Mouse (Mus musculus) adrenal gland, adult 8-10 months (tissue): ENCODE data around the gene Fastkd1. TPM values are rescaled to one million over a fixed set of nuclear protein-coding genes. Genes with fewer than 3 reads are reported as not detected.
"Not testable (repeated sequence)": the region's sequence is repeated elsewhere in the genome, so short reads cannot be mapped to it uniquely, and the experiment has no call there.

Source experiments
- DNase-seq: peaks from one replicate; pipeline ENCODE4 v3.0.0; 2022
- total RNA-seq, 4 experiments: library from RNA; stranded (reverse); gene quantifications; 2 replicates each; pipeline ENCODE4 v1.2.4; 2022

The Fastkd1 gene
- total RNA-seq, 4 experiments from 2014 or later, result 21.4 to 26.0 (median 22.6) TPM

GRCm38 (mm10) chr2:69668414-69668813 is 44.9 kb downstream of the Fastkd1 start:
- DNase-seq, result no peak

GRCm38 (mm10) chr2:69667656-69668055 is 45.7 kb downstream of the Fastkd1 start:
- DNase-seq, result no peak

GRCm38 (mm10) chr2:69663827-69664476 is 49.4 kb downstream of the Fastkd1 start:
- no peak for DNase-seq

- DNase-seq, result no peak
Observed at GRCm38 (mm10) chr2:69659326-69659725, 54.0 kb downstream of the Fastkd1 start.

GRCm38 (mm10) chr2:69649716-69650115 is 63.6 kb downstream of the Fastkd1 start:
- no peak for DNase-seq

GRCm38 (mm10) chr2:69646726-69647490 is 66.4 kb downstream of the Fastkd1 start, which contains the start of gene Bbs5:
Gene Bbs5 (plus strand): TSS chr2:69647171.
- DNase-seq, result peak; percentile 93

GRCm38 (mm10) chr2:69644968-69645617 is 68.2 kb downstream of the Fastkd1 start:
- DNase-seq, result no peak

- DNase-seq, result no peak
Observed at GRCm38 (mm10) chr2:69640100-69640499, 73.2 kb downstream of the Fastkd1 start.

GRCm38 (mm10) chr2:69637989-69638388 is 75.3 kb downstream of the Fastkd1 start:
- DNase-seq, result not testable (repeated sequence)

Other genes with a start within 250 kb of the Fastkd1 start
- gene Lrp2, start 127.5 kb downstream of the Fastkd1 start, total RNA-seq, result under 1 TPM; 0.15 to 0.42 (median 0.24) TPM
- 10 to 100 TPM in 2 of 4 experiments, 1 to 10 TPM in 2; 9.8 to 14.6 (median 10.2) TPM for gene Bbs5, start 66.3 kb downstream of the Fastkd1 start, total RNA-seq
- under 1 TPM; 0.21 to 0.59 (median 0.54) TPM for gene Klhl41, start 43.4 kb downstream of the Fastkd1 start, total RNA-seq
- 10 to 100 TPM; 53.1 to 68.6 (median 61.8) TPM for gene Ppig, start 9.0 kb upstream of the Fastkd1 start, total RNA-seq
- gene Ccdc173, start 76.1 kb upstream of the Fastkd1 start, total RNA-seq, result 1 to 10 TPM; 1.9 to 3.9 (median 2.4) TPM
- gene Phospho2, start 76.1 kb upstream of the Fastkd1 start, total RNA-seq, result 10 to 100 TPM; 24.4 to 30.8 (median 25.5) TPM
- gene Klhl23, start 108.4 kb upstream of the Fastkd1 start, total RNA-seq, result 10 to 100 TPM; 11.4 to 16.6 (median 14.4) TPM
- 100 to 1,000 TPM; 149 to 159 (median 152) TPM for gene Ssb, start 148.0 kb upstream of the Fastkd1 start, total RNA-seq
- gene Mettl5, start 172.1 kb upstream of the Fastkd1 start, total RNA-seq, result 10 to 100 TPM; 16.2 to 26.2 (median 21.0) TPM
- 10 to 100 TPM; 85.6 to 99.8 (median 95.5) TPM for gene Ubr3, start 183.7 kb upstream of the Fastkd1 start, total RNA-seq